In the genomic region with DNA sequence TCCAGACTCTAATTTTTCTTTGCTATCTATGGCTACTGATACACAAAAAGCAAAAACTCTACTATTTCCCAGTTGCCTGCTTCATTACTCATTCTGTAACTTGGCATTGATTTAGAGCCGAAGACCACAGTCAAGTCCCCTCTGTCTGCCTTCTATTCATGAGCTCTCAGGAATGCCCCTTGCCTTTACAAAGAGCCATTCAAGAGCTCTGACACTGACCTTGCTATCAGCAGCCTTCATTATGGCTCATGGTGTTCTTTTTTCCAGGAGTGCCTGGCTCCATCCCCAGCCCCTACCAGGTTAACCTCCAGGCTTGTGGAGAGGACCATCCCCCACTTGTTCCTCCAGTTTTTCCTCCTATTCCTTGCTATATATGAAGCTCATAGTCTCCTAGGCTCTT, we compare ENCODE assay signal across 27 mouse cellular contexts.
DNase-seq lines count a peak whose midpoint lies in the region; ATAC-seq lines count a peak whose summit lies in the region.
"Had no signal": no experiment of that assay in that cellular context is flagged by ENCODE, and none has a peak within 500 bp of the region (broad histone marks: within the 10 kb centered on the region; RNA-seq: fewer than 3 reads in every experiment).

No protein-coding gene starts in this region.

- H3K4me3 ChIP-seq in hindbrain, embryonic 11.5 days (ENCODE audit: low read depth, low read length) = no peak overlapping the region
- H3K4me3 ChIP-seq in hindbrain, embryonic 12.5 days = no peak overlapping the region
- H3K4me3 ChIP-seq in intestine, embryonic 15.5 days (replicated peaks) = no peak overlapping the region
- H3K4me3 ChIP-seq: embryonic facial prominence, embryonic 12.5 days; embryonic facial prominence, embryonic 15.5 days; forebrain, embryonic 12.5 days; hindbrain, embryonic 13.5 days had no signal

- H3K27ac ChIP-seq in hindbrain, embryonic 11.5 days (ENCODE audit: low read depth, low read length) = no peak overlapping the region
- H3K27ac ChIP-seq in hindbrain, embryonic 12.5 days = no peak overlapping the region
- H3K27ac ChIP-seq in intestine, embryonic 15.5 days = no peak overlapping the region
- H3K27ac ChIP-seq: embryonic facial prominence, embryonic 12.5 days; embryonic facial prominence, embryonic 15.5 days; forebrain, embryonic 12.5 days; hindbrain, embryonic 13.5 days; hindbrain, postnatal 0 days had no signal

- peak; percentile 51 for ATAC-seq in hindbrain, embryonic 11.5 days (ENCODE audit: low FRiP score)
- no peak for ATAC-seq in hindbrain, embryonic 12.5 days (ENCODE audit: low FRiP score)
- no peak for ATAC-seq in intestine, embryonic 15.5 days
- ATAC-seq: activated CD4-positive, CD25-positive, alpha-beta regulatory T cell, adult 4 months; CD4-positive, CD25-positive, alpha-beta regulatory T cell, adult 4 months; forebrain, embryonic 16.5 days; hindbrain, postnatal 0 days; inflammation-experienced regulatory T-cells, adult 6 months; intestine, postnatal 0 days had no signal

- H3K36me3 ChIP-seq in hindbrain, embryonic 11.5 days (ENCODE audit: control insufficient read depth, insufficient read depth, low read length) = no peaks in the 10 kb centered on the region
- no peaks in the 10 kb centered on the region for H3K36me3 ChIP-seq in hindbrain, embryonic 12.5 days
- H3K36me3 ChIP-seq in intestine, embryonic 15.5 days = no peaks in the 10 kb centered on the region
- H3K36me3 ChIP-seq: embryonic facial prominence, embryonic 12.5 days; embryonic facial prominence, embryonic 15.5 days; forebrain, embryonic 12.5 days; hindbrain, embryonic 13.5 days had no signal

- no peaks in the 10 kb centered on the region for H3K4me1 ChIP-seq in hindbrain, embryonic 11.5 days (replicated peaks; ENCODE audit: control insufficient read depth, insufficient read depth, low read length)
- no peaks in the 10 kb centered on the region for H3K4me1 ChIP-seq in hindbrain, embryonic 12.5 days
- H3K4me1 ChIP-seq in intestine, embryonic 15.5 days (replicated peaks) = no peaks in the 10 kb centered on the region
- H3K4me1 ChIP-seq: embryonic facial prominence, embryonic 12.5 days; embryonic facial prominence, embryonic 15.5 days; forebrain, embryonic 12.5 days; hindbrain, embryonic 13.5 days had no signal

- no peak for DNase-seq in hindbrain, embryonic 11.5 days (ENCODE audit: low spot score)
- peak; percentile 10 for DNase-seq in testis, postnatal 14 days (ENCODE audit: low spot score)
- DNase-seq in testis, postnatal 10 days (ENCODE audit: low spot score) = no peak
- DNase-seq in embryo, embryonic 10.5 days (ENCODE audit: low spot score) = peak; percentile 32
- DNase-seq in mesoderm, embryonic 11.5 days (ENCODE audit: low read depth, low spot score) = peak; percentile 36
- no peak for DNase-seq in heart, postnatal 36 days
- DNase-seq: adrenal gland, adult 8-10 months; adrenal gland, postnatal 25 days; cerebellum, adult 18-20 months; cerebellum, adult 9-10 months; cerebellum, postnatal 14 days; gastrocnemius, postnatal 10 days; gastrocnemius, postnatal 36 days; heart, adult 11 months had no signal

- intact Hi-C loops in heart, postnatal 36 days (cut with DNase I) = no loop called here

- no peak overlapping the region for H3K4me2 ChIP-seq in hindbrain, embryonic 11.5 days (replicated peaks; ENCODE audit: low read depth, low read length)
- no peak overlapping the region for H3K4me2 ChIP-seq in hindbrain, embryonic 12.5 days (replicated peaks)
- H3K4me2 ChIP-seq in intestine, embryonic 15.5 days (replicated peaks) = no peak overlapping the region
- H3K4me2 ChIP-seq: embryonic facial prominence, embryonic 12.5 days; embryonic facial prominence, embryonic 15.5 days; forebrain, embryonic 12.5 days; heart, embryonic 11.5 days; hindbrain, embryonic 13.5 days had no signal

- no peak overlapping the region for H3K9ac ChIP-seq in hindbrain, embryonic 11.5 days (ENCODE audit: low read depth, low read length)
- H3K9ac ChIP-seq in hindbrain, embryonic 12.5 days = no peak overlapping the region
- H3K9ac ChIP-seq in intestine, embryonic 15.5 days = no peak overlapping the region
- H3K9ac ChIP-seq: embryonic facial prominence, embryonic 12.5 days; embryonic facial prominence, embryonic 15.5 days; forebrain, embryonic 12.5 days; hindbrain, embryonic 13.5 days had no signal

- no peaks in the 10 kb centered on the region for H3K9me3 ChIP-seq in hindbrain, embryonic 11.5 days (ENCODE audit: control insufficient read depth, low read length)
- no peaks in the 10 kb centered on the region for H3K9me3 ChIP-seq in hindbrain, embryonic 12.5 days (replicated peaks)
- no peaks in the 10 kb centered on the region for H3K9me3 ChIP-seq in intestine, embryonic 15.5 days
- H3K9me3 ChIP-seq: embryonic facial prominence, embryonic 12.5 days; embryonic facial prominence, embryonic 15.5 days; forebrain, embryonic 12.5 days; hindbrain, embryonic 13.5 days had no signal

- WGBS in hindbrain, embryonic 11.5 days = 48% methylated on average over 1 of the region's 1 CpGs
- WGBS in hindbrain, embryonic 12.5 days = 23% methylated on average over 1 of the region's 1 CpGs
- WGBS in intestine, embryonic 15.5 days = 81% methylated on average over 1 of the region's 1 CpGs

- no peaks in the 10 kb centered on the region for H3K27me3 ChIP-seq in hindbrain, embryonic 11.5 days (ENCODE audit: control insufficient read depth, insufficient read depth, low read length)
- no peaks in the 10 kb centered on the region for H3K27me3 ChIP-seq in hindbrain, embryonic 12.5 days
- no peaks in the 10 kb centered on the region for H3K27me3 ChIP-seq in intestine, embryonic 15.5 days (replicated peaks)
- H3K27me3 ChIP-seq: embryonic facial prominence, embryonic 12.5 days; embryonic facial prominence, embryonic 15.5 days; forebrain, embryonic 12.5 days; hindbrain, embryonic 13.5 days had no signal

Comparison
In these comparisons a context has a peak if more than half of its experiments do, and no peak if none do; other contexts are left out.
1. DNase-seq: peak in testis, postnatal 14 days (single experiment), embryo, embryonic 10.5 days (single experiment) and mesoderm, embryonic 11.5 days (single experiment); none in hindbrain, embryonic 11.5 days (single experiment), testis, postnatal 10 days (single experiment) and heart, postnatal 36 days (0 of 2).